Mouse (Mus musculus): ENCODE results near the gene Nppb. TPM values are rescaled to one million over a fixed set of nuclear protein-coding genes. Genes with fewer than 3 reads are reported as not detected.
A peak's percentile ranks its signal among the peaks of the same experiment; 100 is the strongest.

The Nppb gene
- polyA plus RNA-seq, 1 experiment from 2014 or later = 0.20 TPM

DNA sequence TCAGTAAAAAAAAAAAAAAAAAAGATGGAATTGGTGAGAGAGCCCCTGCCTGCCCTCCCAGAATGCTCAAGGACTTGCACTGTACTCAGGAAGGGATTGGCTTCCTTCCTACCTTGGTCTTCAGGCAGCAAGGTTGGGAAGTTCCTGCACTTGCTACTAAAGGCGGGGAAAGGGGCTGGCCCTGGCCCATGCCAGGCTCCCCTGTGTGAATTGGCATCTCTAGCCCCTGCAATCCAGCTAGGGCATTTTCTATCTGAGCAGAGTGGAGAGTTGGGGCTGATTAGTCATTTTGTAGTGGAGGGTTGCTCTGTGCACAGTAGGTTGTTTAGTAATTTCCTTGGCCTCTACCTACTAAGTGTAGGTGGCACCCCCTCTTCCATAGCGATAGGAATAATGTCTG, 16.8 kb upstream of the Nppb start:
- Histone ChIP-seq H3K4me3 (ENCODE audit: low read length) (no peak overlapping the region), H3K9me3 (ENCODE audit: control insufficient read depth, low read length) (no peaks in the 10 kb centered on the region), H3K27me3 (replicated peaks; ENCODE audit: control insufficient read depth, insufficient read depth, low read length) (no peaks in the 10 kb centered on the region), H3K4me2 (ENCODE audit: low read length) (no peak overlapping the region), H3K9ac (ENCODE audit: low read depth, low read length) (no peak overlapping the region), H3K36me3 (ENCODE audit: control insufficient read depth, insufficient read depth, low read length) (no peaks in the 10 kb centered on the region), H3K4me1 (ENCODE audit: control insufficient read depth, insufficient read depth, low read depth, low read length) (no peaks in the 10 kb centered on the region), H3K27ac (ENCODE audit: low read depth, low read length) (no peak overlapping the region)
- ATAC-seq = no peak
- 84% methylated on average over 2 of the region's 2 CpGs for WGBS

- no peak for ATAC-seq
- H3K4me2 ChIP-seq (ENCODE audit: low read length) = no peak overlapping the region
- no peaks in the 10 kb centered on the region for H3K4me1 ChIP-seq (ENCODE audit: control insufficient read depth, insufficient read depth, low read depth, low read length)
- H3K4me3 ChIP-seq (ENCODE audit: low read length) = no peak overlapping the region
- H3K36me3 ChIP-seq (ENCODE audit: control insufficient read depth, insufficient read depth, low read length) = no peaks in the 10 kb centered on the region
- no peaks in the 10 kb centered on the region for H3K9me3 ChIP-seq (ENCODE audit: control insufficient read depth, low read length)
- WGBS = 63% methylated on average over 9 of the region's 9 CpGs
- no peak overlapping the region for H3K27ac ChIP-seq (ENCODE audit: low read depth, low read length)
- no peak overlapping the region for H3K9ac ChIP-seq (ENCODE audit: low read depth, low read length)
- no peaks in the 10 kb centered on the region for H3K27me3 ChIP-seq (replicated peaks; ENCODE audit: control insufficient read depth, insufficient read depth, low read length)
Observed at GRCm38 (mm10) chr4:147969337-147969736, 16.3 kb upstream of the Nppb start.

DNA sequence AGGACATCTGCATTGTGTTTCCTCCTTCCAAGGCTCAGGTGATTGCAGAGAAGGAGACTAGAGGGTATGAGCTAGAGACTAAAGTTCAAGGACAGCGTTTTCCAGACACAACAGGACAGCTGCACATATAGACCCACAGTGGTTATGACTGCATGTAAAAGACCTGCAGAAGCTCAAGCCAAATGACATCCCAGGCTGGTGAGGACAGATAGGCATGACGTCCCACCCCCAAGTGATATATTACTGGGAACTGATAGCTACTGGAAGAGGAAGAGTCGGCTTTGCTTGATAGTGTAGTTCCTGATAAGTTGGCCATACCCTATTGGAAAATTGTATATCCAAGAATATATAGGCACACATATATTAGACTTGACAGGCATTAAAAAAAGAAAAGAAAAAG, 9.4 kb upstream of the Nppb start:
- WGBS = 75% methylated on average over 3 of the region's 3 CpGs
- ATAC-seq = no peak
- no peaks in the 10 kb centered on the region for H3K4me1 ChIP-seq (ENCODE audit: control insufficient read depth, insufficient read depth, low read depth, low read length)
- H3K36me3 ChIP-seq (ENCODE audit: control insufficient read depth, insufficient read depth, low read length) = no peaks in the 10 kb centered on the region
- H3K4me3 ChIP-seq (ENCODE audit: low read length) = no peak overlapping the region
- H3K4me2 ChIP-seq (ENCODE audit: low read length) = no peak overlapping the region
- H3K9ac ChIP-seq (ENCODE audit: low read depth, low read length) = no peak overlapping the region
- H3K27ac ChIP-seq (ENCODE audit: low read depth, low read length) = no peak overlapping the region
- H3K9me3 ChIP-seq (ENCODE audit: control insufficient read depth, low read length) = peaks cover 3% of the 10 kb centered on the region; the same call in 1 of the 2 replicates
- H3K27me3 ChIP-seq (replicated peaks; ENCODE audit: control insufficient read depth, insufficient read depth, low read length) = no peaks in the 10 kb centered on the region

GRCm38 (mm10) chr4:147977726-147978125, 7.9 kb upstream of the Nppb start:
- Histone ChIP-seq H3K9me3 (ENCODE audit: control insufficient read depth, low read length) (peaks cover 3% of the 10 kb centered on the region; the same call in 1 of the 2 replicates), H3K27me3 (replicated peaks; ENCODE audit: control insufficient read depth, insufficient read depth, low read length) (no peaks in the 10 kb centered on the region), H3K27ac (ENCODE audit: low read depth, low read length) (no peak overlapping the region), H3K4me3 (ENCODE audit: low read length) (no peak overlapping the region), H3K4me2 (ENCODE audit: low read length) (no peak overlapping the region), H3K4me1 (ENCODE audit: control insufficient read depth, insufficient read depth, low read depth, low read length) (no peaks in the 10 kb centered on the region), H3K9ac (ENCODE audit: low read depth, low read length) (no peak overlapping the region), H3K36me3 (ENCODE audit: control insufficient read depth, insufficient read depth, low read length) (no peaks in the 10 kb centered on the region)
- 84% methylated on average over 4 of the region's 4 CpGs for WGBS
- no peak for ATAC-seq

- Histone ChIP-seq H3K27ac (ENCODE audit: low read depth, low read length) (no peak overlapping the region), H3K27me3 (replicated peaks; ENCODE audit: control insufficient read depth, insufficient read depth, low read length) (no peaks in the 10 kb centered on the region), H3K9me3 (ENCODE audit: control insufficient read depth, low read length) (peaks cover 3% of the 10 kb centered on the region; the same call in 1 of the 2 replicates), H3K4me2 (ENCODE audit: low read length) (no peak overlapping the region), H3K4me1 (ENCODE audit: control insufficient read depth, insufficient read depth, low read depth, low read length) (no peaks in the 10 kb centered on the region), H3K36me3 (ENCODE audit: control insufficient read depth, insufficient read depth, low read length) (no peaks in the 10 kb centered on the region), H3K4me3 (ENCODE audit: low read length) (no peak overlapping the region), H3K9ac (ENCODE audit: low read depth, low read length) (no peak overlapping the region)
- 93% methylated on average over 6 of the region's 6 CpGs for WGBS
- no peak for ATAC-seq
Observed at GRCm38 (mm10) chr4:147978391-147978790, 7.2 kb upstream of the Nppb start.

DNA sequence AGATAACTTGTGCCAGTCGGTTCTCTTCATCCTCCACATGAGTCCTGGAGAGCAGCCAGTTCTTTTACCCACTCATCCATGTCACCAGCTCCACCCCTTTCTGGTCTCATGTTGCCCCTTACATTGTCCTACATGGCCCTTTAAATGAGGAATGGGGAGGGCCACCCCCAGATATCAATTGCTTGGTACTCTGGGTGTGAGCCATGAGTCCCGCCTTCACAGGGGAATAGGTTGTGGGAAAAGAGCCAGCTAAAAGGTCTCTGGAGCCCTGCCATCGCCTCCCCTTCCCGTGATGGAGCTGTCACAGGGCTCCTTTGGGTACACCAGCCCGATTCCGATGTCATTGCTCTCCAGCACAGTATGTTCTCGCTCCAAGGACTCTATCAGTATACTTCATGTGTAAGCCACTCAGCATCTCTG, 6.1 kb upstream of the Nppb start:
- Histone ChIP-seq H3K4me2 (ENCODE audit: low read length) (no peak overlapping the region), H3K9me3 (ENCODE audit: control insufficient read depth, low read length) (peaks cover 3% of the 10 kb centered on the region; the same call in 1 of the 2 replicates), H3K4me1 (ENCODE audit: control insufficient read depth, insufficient read depth, low read depth, low read length) (no peaks in the 10 kb centered on the region), H3K4me3 (ENCODE audit: low read length) (no peak overlapping the region), H3K27me3 (replicated peaks; ENCODE audit: control insufficient read depth, insufficient read depth, low read length) (no peaks in the 10 kb centered on the region), H3K9ac (ENCODE audit: low read depth, low read length) (no peak overlapping the region), H3K36me3 (ENCODE audit: control insufficient read depth, insufficient read depth, low read length) (no peaks in the 10 kb centered on the region), H3K27ac (ENCODE audit: low read depth, low read length) (no peak overlapping the region)
- 70% methylated on average over 7 of the region's 7 CpGs for WGBS
- no peak for ATAC-seq

DNA sequence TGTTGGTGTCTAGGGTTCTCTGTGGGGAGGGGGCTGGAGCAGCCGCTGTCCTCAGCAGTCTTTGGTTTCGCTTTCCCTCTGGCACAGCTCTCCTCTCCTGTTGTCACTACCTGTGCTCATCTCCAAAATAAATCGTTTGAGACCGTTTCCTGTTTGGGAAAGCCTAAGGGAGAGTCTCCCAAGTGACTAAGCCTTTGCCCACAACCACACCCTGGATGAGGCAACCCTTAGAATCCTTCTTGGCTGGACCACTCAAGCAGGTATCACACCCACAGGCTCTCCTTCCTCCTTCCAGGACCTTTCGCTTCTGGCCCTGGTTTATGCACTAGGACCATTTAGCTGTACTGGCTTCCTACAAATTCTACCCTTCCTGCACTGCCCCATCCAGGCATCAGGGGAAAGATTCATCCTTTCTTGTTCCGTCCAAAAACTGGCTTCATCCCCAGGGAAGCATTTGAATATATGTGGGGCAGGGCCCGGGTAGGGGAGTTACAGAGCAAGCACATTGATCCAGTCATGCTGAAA, 8.0 kb downstream of the Nppb start:
- no peaks in the 10 kb centered on the region for H3K4me1 ChIP-seq (ENCODE audit: control insufficient read depth, insufficient read depth, low read depth, low read length)
- H3K36me3 ChIP-seq (ENCODE audit: control insufficient read depth, insufficient read depth, low read length) = no peaks in the 10 kb centered on the region
- H3K9ac ChIP-seq (ENCODE audit: low read depth, low read length) = no peak overlapping the region
- ATAC-seq = no peak
- H3K9me3 ChIP-seq (ENCODE audit: control insufficient read depth, low read length) = no peaks in the 10 kb centered on the region
- H3K4me3 ChIP-seq (ENCODE audit: low read length) = no peak overlapping the region
- no peaks in the 10 kb centered on the region for H3K27me3 ChIP-seq (replicated peaks; ENCODE audit: control insufficient read depth, insufficient read depth, low read length)
- no peak overlapping the region for H3K27ac ChIP-seq (ENCODE audit: low read depth, low read length)
- WGBS = 64% methylated on average over 7 of the region's 7 CpGs
- H3K4me2 ChIP-seq (ENCODE audit: low read length) = no peak overlapping the region

DNA sequence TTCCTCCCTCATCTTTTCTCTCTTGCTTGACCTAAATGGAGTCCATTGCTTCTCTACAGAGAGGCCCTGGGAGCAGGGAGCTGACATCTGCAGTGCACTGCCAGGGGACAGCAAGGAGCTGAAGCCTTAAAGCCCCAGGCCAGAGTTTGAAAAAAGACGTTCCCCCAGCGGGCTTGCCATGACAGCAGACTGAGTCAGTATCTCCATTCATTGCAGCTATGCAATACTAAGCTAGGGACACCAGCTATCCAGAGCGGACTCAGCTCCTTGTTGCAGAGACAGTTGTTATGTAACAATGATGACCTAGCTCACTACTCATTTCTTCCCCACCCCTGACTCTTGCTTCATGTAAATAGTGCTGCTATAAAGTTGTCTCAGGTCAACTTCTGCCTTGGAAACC, 9.7 kb downstream of the Nppb start:
- no peak for ATAC-seq
- Histone ChIP-seq H3K4me3 (ENCODE audit: low read length) (no peak overlapping the region), H3K4me2 (ENCODE audit: low read length) (no peak overlapping the region), H3K9ac (ENCODE audit: low read depth, low read length) (no peak overlapping the region), H3K9me3 (ENCODE audit: control insufficient read depth, low read length) (no peaks in the 10 kb centered on the region), H3K36me3 (ENCODE audit: control insufficient read depth, insufficient read depth, low read length) (no peaks in the 10 kb centered on the region), H3K27me3 (replicated peaks; ENCODE audit: control insufficient read depth, insufficient read depth, low read length) (no peaks in the 10 kb centered on the region), H3K27ac (ENCODE audit: low read depth, low read length) (no peak overlapping the region), H3K4me1 (ENCODE audit: control insufficient read depth, insufficient read depth, low read depth, low read length) (peaks cover 6% of the 10 kb centered on the region)
- WGBS = 93% methylated on average over 3 of the region's 3 CpGs

DNA sequence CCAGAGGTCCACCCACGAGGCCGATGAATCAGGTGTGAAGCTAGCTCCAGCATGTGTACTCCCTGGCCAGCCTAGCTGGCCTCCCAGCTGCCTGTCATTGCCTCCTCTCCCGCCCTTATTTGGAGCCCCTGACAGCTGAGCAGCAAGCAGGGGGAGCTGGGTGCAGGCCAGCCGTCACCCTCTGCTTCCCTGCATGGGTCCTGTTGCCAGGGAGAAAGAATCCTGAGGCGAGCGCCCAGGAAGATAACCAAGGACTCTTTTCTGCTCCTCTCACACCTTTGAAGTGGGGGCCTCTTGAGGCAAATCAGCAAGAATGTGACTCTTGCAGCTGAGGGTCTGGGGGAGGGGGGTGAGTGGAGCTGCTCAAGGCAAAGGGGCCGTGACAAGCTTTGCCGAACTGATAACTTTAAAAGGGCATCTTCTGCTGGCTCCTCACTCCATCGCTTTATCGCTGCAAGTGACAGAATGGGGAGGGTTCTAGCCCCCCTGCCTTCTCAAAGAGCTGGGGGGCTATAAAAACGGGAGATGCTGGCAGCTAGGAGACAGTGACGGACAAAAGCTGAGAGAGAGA, 14.7 kb downstream of the Nppb start, which contains the start of gene Nppa:
Gene Nppa, plus strand, starts transcription at position 521 of the 571 bp plus-strand sequence.
- Histone ChIP-seq H3K27ac (ENCODE audit: low read depth, low read length) (peak within 1 kb of the TSS; percentile 26; the same call in 1 of the 2 replicates), H3K4me1 (ENCODE audit: control insufficient read depth, insufficient read depth, low read depth, low read length) (peaks cover 20% of the 10 kb centered on the region), H3K9ac (ENCODE audit: low read depth, low read length) (no peak within 1 kb of the TSS), H3K4me3 (ENCODE audit: low read length) (no peak within 1 kb of the TSS), H3K36me3 (ENCODE audit: control insufficient read depth, insufficient read depth, low read length) (peaks cover 13% of the 10 kb centered on the region), H3K4me2 (ENCODE audit: low read length) (no peak within 1 kb of the TSS), H3K9me3 (ENCODE audit: control insufficient read depth, low read length) (no peaks in the 10 kb centered on the region), H3K27me3 (replicated peaks; ENCODE audit: control insufficient read depth, insufficient read depth, low read length) (no peaks in the 10 kb centered on the region)
- ATAC-seq = peak; percentile 24; the same call in 1 of the 2 replicates
- WGBS = 34% methylated on average over 12 of the region's 12 CpGs

Data from hindbrain, embryonic 16.5 days (tissue).